Mouse (Mus musculus) adrenal gland (tissue): ENCODE data around the gene Fbxw7.

Source experiments
- intact Hi-C: fragments of 180-260 bp; cut with DNase I; formaldehyde crosslinking; loops from one replicate; pipeline ENCODE4 v1.15.1; 2025

Gene Fbxw7

DNA sequence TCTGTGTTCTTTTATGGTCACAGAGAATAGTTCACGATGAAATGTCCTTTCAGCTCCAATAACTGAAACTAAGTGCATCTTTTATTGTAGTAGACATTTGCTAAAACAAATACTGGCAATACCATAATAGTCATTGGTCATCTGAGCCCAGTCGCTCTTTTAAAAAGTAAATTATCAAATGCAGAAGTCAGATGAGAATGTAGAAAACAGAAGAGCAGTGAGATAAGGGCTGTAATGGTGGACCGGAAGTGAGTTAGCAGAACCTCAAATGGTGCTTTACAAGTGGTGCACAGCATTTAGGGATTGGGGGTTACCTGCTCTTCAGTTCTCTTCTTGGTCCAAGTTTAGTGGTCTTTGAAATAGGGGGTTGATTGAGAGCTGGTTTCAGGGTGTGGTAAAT is 129.9 kb downstream of the Fbxw7 start:
- intact Hi-C loops, result no loop called here

DNA sequence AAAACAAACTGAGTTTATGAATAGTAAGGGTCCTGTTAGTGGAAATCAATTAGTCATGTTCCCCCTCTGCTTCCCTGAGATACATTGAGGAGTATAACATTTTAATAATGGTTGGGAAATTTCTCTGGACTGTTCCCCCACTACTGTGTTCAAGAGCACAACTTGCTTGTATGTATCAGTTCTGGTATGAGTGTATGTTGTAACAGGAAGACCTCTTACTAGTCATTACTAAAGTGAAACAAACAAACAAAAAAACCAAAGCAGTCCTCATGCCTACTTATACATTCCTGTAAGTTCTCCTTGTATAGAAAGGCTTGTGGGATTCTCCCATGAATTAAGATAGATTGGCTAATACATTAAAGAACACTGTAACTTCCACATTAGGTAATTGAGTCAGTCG is 131.3 kb downstream of the Fbxw7 start:
- intact Hi-C loops, result no loop called here

DNA sequence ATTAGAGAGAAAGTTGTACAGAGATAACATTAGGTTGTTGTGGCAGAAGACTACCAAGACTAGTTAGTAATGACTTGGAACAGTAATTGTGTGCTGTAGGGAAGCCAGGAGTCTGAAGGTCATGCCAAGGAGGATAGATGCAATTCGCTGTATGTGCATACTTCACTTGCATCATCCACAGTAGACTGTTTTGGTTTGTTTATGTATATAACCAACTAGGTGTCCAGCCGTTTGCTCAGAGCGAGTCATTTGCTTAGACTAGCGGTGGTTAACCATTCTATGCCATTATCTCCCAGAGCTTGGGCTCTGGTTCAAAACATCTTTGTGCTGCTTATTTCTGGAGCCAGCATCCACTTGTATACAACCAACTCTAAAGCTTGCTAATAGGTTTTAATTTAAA is 134.3 kb downstream of the Fbxw7 start:
- intact Hi-C loops, result no loop called here

GRCm38 (mm10) chr3:84951698-84952097 is 136.6 kb downstream of the Fbxw7 start:
- intact Hi-C loops, result no loop called here

DNA sequence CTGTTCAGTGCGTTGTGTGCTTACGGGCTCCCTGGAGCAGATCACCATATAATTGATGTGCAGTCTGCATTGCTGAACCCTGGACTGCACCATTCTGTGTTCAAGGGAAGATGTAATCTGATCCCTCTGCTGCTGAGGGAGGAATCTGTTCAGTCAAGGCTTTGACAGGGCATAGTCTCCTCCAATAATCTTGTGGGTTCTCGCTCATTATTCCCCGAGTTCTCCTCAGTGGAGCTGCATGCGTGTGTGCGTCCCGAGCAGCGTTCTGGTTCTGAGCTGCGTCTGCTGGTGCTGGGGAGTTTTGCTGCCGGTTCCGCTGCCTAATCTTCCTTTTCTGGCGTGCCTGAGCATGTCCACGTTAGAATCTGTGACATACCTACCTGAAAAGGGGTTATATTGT is 137.1 kb downstream of the Fbxw7 start:
- intact Hi-C loops, result no loop called here

GRCm38 (mm10) chr3:84952585-84953187 is 137.6 kb downstream of the Fbxw7 start:
- intact Hi-C loops, result no loop called here

- intact Hi-C loops, result no loop called here
Measured at GRCm38 (mm10) chr3:84955011-84955775, 140.1 kb downstream of the Fbxw7 start.

DNA sequence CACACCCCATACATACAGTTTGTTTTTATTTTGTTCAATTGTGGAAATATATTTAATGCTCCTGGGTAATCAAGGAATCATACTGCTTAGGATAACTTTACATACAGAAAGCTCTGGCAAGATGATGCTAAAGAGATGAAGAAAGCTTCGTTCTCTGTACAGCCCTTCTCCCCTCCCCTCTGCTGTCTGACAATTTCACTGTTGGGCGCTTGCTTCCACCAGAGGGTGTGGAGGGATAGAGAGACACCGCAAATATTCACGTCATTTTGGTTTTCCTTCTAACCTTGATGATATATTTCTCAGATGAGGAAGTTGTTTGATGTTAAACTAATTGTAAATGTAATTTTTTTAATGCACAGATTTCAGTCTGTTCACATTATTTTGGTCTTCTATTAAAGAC is 140.8 kb downstream of the Fbxw7 start:
- intact Hi-C loops, result no loop called here

DNA sequence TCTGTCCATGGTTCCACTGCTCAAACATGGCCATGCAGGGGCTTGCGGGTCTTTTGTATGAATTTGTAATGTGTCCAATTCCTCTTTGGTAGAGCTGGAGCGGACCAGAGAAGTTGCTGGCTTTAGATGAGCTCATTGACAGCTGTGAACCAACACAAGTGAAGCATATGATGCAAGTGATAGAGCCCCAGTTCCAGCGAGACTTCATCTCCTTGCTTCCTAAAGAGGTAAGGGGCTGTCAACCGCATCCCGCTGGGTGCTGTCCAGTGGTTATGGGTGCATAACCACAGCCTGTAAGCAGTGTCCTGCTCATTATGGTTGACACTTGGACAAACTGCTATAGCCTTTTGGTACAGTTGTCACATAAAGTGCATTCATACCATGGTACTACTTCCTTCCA is 150.1 kb downstream of the Fbxw7 start:
- intact Hi-C loops, result no loop called here

- intact Hi-C loops, result no loop called here
Measured at GRCm38 (mm10) chr3:84967364-84967763, 152.3 kb downstream of the Fbxw7 start.

DNA sequence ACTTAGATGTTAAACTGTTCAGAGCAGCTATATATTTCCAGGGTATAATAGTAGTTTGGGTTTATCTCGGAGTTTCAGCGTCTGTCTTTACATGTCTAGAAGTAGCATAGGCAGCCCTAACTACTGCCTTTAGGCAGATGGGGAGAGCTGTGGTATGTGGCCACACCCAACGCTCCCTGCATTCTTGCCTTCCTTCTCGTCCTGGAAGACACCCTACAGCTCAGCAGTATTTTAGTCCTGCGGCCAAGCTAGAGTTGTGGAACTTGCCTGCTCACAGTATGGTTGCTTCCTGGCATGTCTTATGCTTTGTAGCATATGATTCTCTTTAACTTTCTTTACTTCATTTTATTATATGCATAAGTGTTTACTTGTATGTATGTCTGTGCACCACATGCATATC is 156.5 kb downstream of the Fbxw7 start:
- intact Hi-C loops, result loop anchor here (10.0 kb wide), 1 partner anchor 163 kb away; no protein-coding TSS in a partner anchor

- intact Hi-C loops, result loop anchor here (10.0 kb wide), 1 partner anchor 162 kb away; no protein-coding TSS in a partner anchor
Measured at GRCm38 (mm10) chr3:84972881-84973280, 157.8 kb downstream of the Fbxw7 start.

- intact Hi-C loops, result loop anchor here (10.0 kb wide), 1 partner anchor 161 kb away; no protein-coding TSS in a partner anchor
Measured at GRCm38 (mm10) chr3:84974193-84974592, 159.1 kb downstream of the Fbxw7 start.

DNA sequence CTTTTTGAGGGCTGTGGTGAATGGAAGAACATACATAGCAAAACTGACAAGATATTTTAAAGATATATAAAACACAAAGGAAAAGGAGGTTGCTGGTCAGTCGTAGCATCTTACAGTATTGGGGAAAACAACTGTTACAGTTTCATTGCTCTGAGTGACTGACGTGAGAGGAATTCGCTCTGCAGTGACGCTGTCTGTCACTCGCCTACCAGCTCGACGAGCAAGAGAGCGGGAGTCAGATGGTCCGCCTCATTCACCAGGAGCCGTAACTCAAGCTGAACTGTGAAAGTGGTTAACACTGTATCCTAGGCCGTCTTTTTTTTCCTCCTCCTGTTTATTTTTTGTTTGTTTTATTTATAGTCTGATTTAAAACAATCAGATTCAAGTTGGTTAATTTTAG is 163.6 kb downstream of the Fbxw7 start:
- intact Hi-C loops, result loop anchor here (10.0 kb wide), 1 partner anchor 156 kb away; no protein-coding TSS in a partner anchor

DNA sequence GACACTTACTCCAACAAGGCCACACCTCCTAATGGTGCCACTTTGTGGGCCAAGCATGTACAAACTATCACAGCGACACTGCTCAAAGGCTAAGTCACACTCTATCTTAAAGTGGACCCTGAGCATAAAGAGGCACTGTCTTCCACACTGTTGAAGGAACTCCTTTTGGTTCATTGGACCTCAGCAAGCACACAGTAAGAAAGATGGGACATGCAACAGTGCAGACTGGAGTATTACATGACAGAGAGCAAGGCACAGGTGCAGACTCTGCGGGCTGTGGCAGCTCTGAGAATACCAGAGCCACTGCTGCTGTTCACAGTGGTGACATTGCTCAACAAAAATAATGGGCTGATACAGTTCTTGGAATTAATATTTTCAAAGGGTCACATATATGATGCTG is 165.1 kb downstream of the Fbxw7 start:
- intact Hi-C loops, result no loop called here

DNA sequence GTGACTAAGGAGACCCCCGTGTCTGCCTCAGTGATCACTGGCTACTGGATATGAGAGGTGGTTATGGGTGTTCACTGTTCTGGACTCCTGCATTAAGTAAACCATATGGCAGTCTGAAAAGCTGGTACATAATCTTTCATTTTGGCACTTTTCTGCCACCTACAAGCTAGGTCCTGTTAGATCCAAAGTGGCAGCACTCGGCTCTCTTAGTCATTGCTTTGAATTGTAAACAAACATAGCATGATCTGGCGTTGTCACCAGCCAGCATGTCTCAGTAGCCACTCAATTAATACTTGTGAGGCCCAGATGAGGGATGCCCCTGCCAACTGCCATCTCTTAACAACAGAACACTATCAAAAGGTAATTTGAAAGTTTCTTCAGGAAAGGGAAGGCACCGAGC is 167.6 kb downstream of the Fbxw7 start:
- intact Hi-C loops, result no loop called here

DNA sequence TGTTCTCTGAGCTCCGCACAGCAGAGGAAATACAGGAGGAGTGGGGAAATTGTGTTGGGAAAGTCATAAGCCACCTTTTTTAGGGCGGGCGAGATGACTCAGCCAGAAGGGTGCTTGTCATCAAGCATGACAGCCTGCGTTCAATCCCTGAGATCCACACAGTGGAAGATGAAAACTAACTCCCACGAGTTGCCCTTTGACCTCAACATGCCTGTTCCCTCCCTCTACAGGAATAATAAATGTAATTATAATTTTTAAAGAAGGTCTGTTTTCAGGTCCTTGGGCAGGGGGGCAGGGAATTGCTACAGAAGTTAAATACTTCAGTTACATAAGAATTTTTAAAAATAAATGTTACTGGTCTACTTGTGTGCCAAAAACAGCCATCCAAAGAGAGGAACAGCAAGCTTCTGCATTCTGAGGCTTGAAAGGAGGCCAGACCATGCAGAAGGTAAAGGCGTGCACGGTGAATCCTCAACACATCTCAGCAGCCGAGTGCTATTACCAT is 170.1 kb downstream of the Fbxw7 start:
- intact Hi-C loops, result no loop called here

GRCm38 (mm10) chr3:84988880-84989279 is 173.8 kb downstream of the Fbxw7 start:
- intact Hi-C loops, result no loop called here

- intact Hi-C loops, result no loop called here
Measured at GRCm38 (mm10) chr3:85005257-85005656, 190.2 kb downstream of the Fbxw7 start.

DNA sequence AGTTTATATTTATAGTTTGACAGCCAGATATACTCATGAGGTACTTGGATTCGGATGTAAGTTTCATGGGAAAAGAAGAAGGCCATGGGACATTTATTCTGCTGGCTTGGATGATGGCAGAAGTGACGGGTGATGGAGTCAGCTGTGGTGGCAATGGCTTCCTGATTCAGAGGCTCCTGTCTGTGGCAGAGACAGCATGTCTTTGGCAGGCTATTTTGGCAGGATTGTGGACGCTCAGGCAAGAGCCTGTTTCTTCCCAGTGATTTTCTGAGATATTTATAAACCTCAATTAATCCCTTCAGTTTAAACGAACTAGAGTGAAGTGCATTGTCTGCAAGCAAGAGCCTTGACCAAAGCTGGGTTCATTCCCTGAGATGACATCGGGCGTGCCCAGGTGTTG is 197.8 kb downstream of the Fbxw7 start:
- intact Hi-C loops, result no loop called here

- intact Hi-C loops, result no loop called here
Measured at GRCm38 (mm10) chr3:85015667-85016066, 200.6 kb downstream of the Fbxw7 start.

- intact Hi-C loops, result no loop called here
Measured at GRCm38 (mm10) chr3:85020137-85020536, 205.1 kb downstream of the Fbxw7 start.

DNA sequence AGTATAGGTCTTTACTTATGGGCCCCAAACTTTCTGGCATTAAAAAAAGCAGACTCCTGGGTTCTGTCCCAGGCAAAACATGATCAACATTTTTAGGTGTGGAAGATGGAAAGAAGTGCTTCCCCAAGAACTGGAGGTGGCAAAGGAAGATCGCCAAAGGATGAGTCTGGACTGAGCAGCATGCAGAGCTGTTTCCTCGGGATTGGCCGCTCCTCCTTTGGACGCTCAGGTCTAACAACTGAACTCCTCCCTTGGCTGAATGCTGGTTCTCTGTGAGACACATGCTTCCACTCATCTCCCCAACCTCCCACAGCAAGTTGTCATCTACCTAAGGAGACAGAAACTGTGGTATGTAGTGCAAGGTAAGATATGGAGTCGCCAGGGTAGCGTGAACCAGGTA is 206.7 kb downstream of the Fbxw7 start:
- intact Hi-C loops, result no loop called here
